Mouse (Mus musculus) MEL (cell line): Measurements from ENCODE around the gene Nxpe5. TPM values are rescaled to one million over a fixed set of nuclear protein-coding genes. Genes with fewer than 3 reads are reported as not detected.

Experiments
- DNase-seq: peaks from one replicate; pipeline ENCODE4 v3.0.0; 2011; ENCODE audit warnings: low read depth, low spot score
- H3K27ac ChIP-seq: 2 replicates; pipeline ENCODE4 v1.5.1; 2012; ENCODE audit warnings: low read depth, mild to moderate bottlenecking, control low read depth, low read length, moderate library complexity; ENCODE audit not compliant: control insufficient read depth
- H3K27me3 ChIP-seq, 2 experiments: fragments of 150-350 bp in 1 of 2; sonication (generic) in 1 of 2; 2 replicates each; pipeline ENCODE4 v1.6.1; 2012; ENCODE audit warnings: low read length in 2 of 2, mild to moderate bottlenecking in 2 of 2, improper control_type of control experiment in 1 of 2, moderate library complexity in 1 of 2; ENCODE audit not compliant: insufficient read depth in 2 of 2, control insufficient read depth in 1 of 2
- H3K36me3 ChIP-seq, 2 experiments: 2 replicates each; pipeline ENCODE4 v1.6.1; 2012 to 2014; ENCODE audit warnings: low read length in 2 of 2, improper control_type of control experiment in 1 of 2, inconsistent platforms in 1 of 2, mild to moderate bottlenecking in 1 of 2; ENCODE audit not compliant: insufficient read depth in 2 of 2, control insufficient read depth in 1 of 2
- H3K4me1 ChIP-seq, 2 experiments: fragments of 150-350 bp in 1 of 2; sonication (generic) in 1 of 2; 2 replicates each; pipeline ENCODE4 v1.6.1; 2012; ENCODE audit warnings: low read length in 2 of 2, improper control_type of control experiment in 1 of 2, mild to moderate bottlenecking in 1 of 2; ENCODE audit not compliant: insufficient read depth in 2 of 2, control insufficient read depth in 1 of 2
- H3K4me3 ChIP-seq, 2 experiments: fragments of 150-350 bp in 1 of 2; sonication (generic) in 1 of 2; 2 replicates each; pipeline ENCODE4 v1.5.1; 2012; ENCODE audit warnings: low read depth in 2 of 2, low read length in 2 of 2, mild to moderate bottlenecking in 2 of 2, moderate library complexity in 2 of 2, control low read depth in 1 of 2, improper control_type of control experiment in 1 of 2; ENCODE audit not compliant: control insufficient read depth in 1 of 2, insufficient read depth in 1 of 2
- H3K79me2 ChIP-seq: 2 replicates; pipeline ENCODE4 v1.6.1; 2012; ENCODE audit warnings: mild to moderate bottlenecking, low read length, moderate library complexity; ENCODE audit not compliant: control insufficient read depth, poor library complexity, insufficient read depth
- H3K9ac ChIP-seq: 2 replicates; pipeline ENCODE4 v1.6.1; 2012; ENCODE audit warnings: low read depth, mild to moderate bottlenecking, control low read depth, low read length, moderate library complexity; ENCODE audit not compliant: control insufficient read depth, poor library complexity, severe bottlenecking
- H3K9me3 ChIP-seq: fragments of 150-350 bp; sonication (generic); replicated peaks from 2 replicates; pipeline ENCODE4 v1.6.1; 2012; ENCODE audit warnings: mild to moderate bottlenecking, low read length, improper control_type of control experiment, moderate library complexity; ENCODE audit not compliant: insufficient read depth
- BHLHE40 ChIP-seq: IDR thresholded peaks from 2 replicates; pipeline ENCODE4 v1.6.1; 2012; ENCODE audit warnings: low read depth, mild to moderate bottlenecking, inconsistent platforms, low read length, improper control_type of control experiment, borderline replicate concordance
- CHD1 ChIP-seq: IDR thresholded peaks from 2 replicates; pipeline ENCODE4 v1.6.1; 2012; ENCODE audit warnings: low read depth, mild to moderate bottlenecking, inconsistent platforms, low read length, improper control_type of control experiment
- CHD2 ChIP-seq: IDR thresholded peaks from 2 replicates; pipeline ENCODE4 v1.6.1; 2011; ENCODE audit warnings: low read length, improper control_type of control experiment
- CTCF ChIP-seq, 3 experiments: IDR thresholded peaks in 2 of 3; conservative IDR thresholded peaks in 1 of 3; 2 replicates each; pipeline ENCODE4 v1.5.1; 2011 to 2012; ENCODE audit warnings: low read length in 3 of 3, low read depth in 2 of 3, mild to moderate bottlenecking in 2 of 3, improper control_type of control experiment in 1 of 3, inconsistent platforms in 1 of 3, mixed read lengths in 1 of 3, moderate library complexity in 1 of 3; ENCODE audit not compliant: control insufficient read depth in 1 of 3, insufficient read depth in 1 of 3, poor library complexity in 1 of 3, severe bottlenecking in 1 of 3
- E2F4 ChIP-seq: IDR thresholded peaks from 2 replicates; pipeline ENCODE4 v1.6.1; 2011; ENCODE audit warnings: low read depth, low read length, improper control_type of control experiment, borderline replicate concordance
- ELF1 ChIP-seq: IDR thresholded peaks from 2 replicates; pipeline ENCODE4 v1.6.1; 2014; ENCODE audit warnings: low read depth, mild to moderate bottlenecking, inconsistent platforms, low read length, improper control_type of control experiment, moderate library complexity
- EP300 ChIP-seq, 2 experiments: IDR thresholded peaks; 2 replicates each; pipeline ENCODE4 v1.6.1; 2011; ENCODE audit warnings: improper control_type of control experiment in 2 of 2, low read length in 2 of 2, low read depth in 1 of 2, mild to moderate bottlenecking in 1 of 2
- ETS1 ChIP-seq: IDR thresholded peaks from 2 replicates; pipeline ENCODE4 v1.6.1; 2012; ENCODE audit warnings: low read depth, mild to moderate bottlenecking, inconsistent platforms, low read length, improper control_type of control experiment, moderate library complexity
- GABPA ChIP-seq: IDR thresholded peaks from 2 replicates; pipeline ENCODE4 v1.6.1; 2012; ENCODE audit warnings: low read depth, mild to moderate bottlenecking, inconsistent platforms, low read length, improper control_type of control experiment, moderate library complexity
- GATA1 ChIP-seq: IDR thresholded peaks from 2 replicates; pipeline ENCODE4 v1.6.1; 2011; ENCODE audit warnings: low read depth, low read length, improper control_type of control experiment
- JUND ChIP-seq: IDR thresholded peaks from 2 replicates; pipeline ENCODE4 v1.6.1; 2011; ENCODE audit warnings: low read depth, mild to moderate bottlenecking, improper control_type of control experiment, low read length
- MAX ChIP-seq: IDR thresholded peaks from 2 replicates; pipeline ENCODE4 v1.6.1; 2011; ENCODE audit warnings: low read length, improper control_type of control experiment
- MAZ ChIP-seq: IDR thresholded peaks from 2 replicates; pipeline ENCODE4 v1.6.1; 2012; ENCODE audit warnings: low read depth, mild to moderate bottlenecking, inconsistent platforms, low read length, improper control_type of control experiment
- MEF2A ChIP-seq: IDR thresholded peaks from 2 replicates; pipeline ENCODE4 v1.6.1; 2014; ENCODE audit warnings: low read depth, mild to moderate bottlenecking, inconsistent platforms, low read length, improper control_type of control experiment; ENCODE audit not compliant: poor library complexity, insufficient replicate concordance, severe bottlenecking; ENCODE audit errors: extremely low read depth
- MXI1 ChIP-seq: IDR thresholded peaks from 2 replicates; pipeline ENCODE4 v1.6.1; 2011; ENCODE audit warnings: mild to moderate bottlenecking, low read depth, low read length, improper control_type of control experiment
- MYC ChIP-seq: IDR thresholded peaks from 2 replicates; pipeline ENCODE4 v1.6.1; 2011; ENCODE audit warnings: low read depth, mild to moderate bottlenecking, low read length, improper control_type of control experiment, moderate library complexity
- NELFE ChIP-seq: IDR thresholded peaks from 2 replicates; pipeline ENCODE4 v1.6.1; 2011; ENCODE audit warnings: low read depth, low read length, improper control_type of control experiment
- POLR2A ChIP-seq, 2 experiments: IDR thresholded peaks; 2 replicates each; pipeline ENCODE4 v1.6.1; 2011 to 2012; ENCODE audit warnings: low read length in 2 of 2, mild to moderate bottlenecking in 2 of 2, control low read depth in 1 of 2, improper control_type of control experiment in 1 of 2, low read depth in 1 of 2, moderate library complexity in 1 of 2; ENCODE audit not compliant: control insufficient read depth in 1 of 2, insufficient read depth in 1 of 2, poor library complexity in 1 of 2
- POLR2AphosphoS2 ChIP-seq: IDR thresholded peaks from 2 replicates; pipeline ENCODE4 v1.6.1; 2011; ENCODE audit warnings: low read length, improper control_type of control experiment
- POLR2AphosphoS5 ChIP-seq: IDR thresholded peaks from 2 replicates; pipeline ENCODE4 v1.6.1; 2012; ENCODE audit warnings: low read depth, borderline replicate concordance, mild to moderate bottlenecking, inconsistent platforms, low read length, moderate library complexity, mixed read lengths
- RCOR1 ChIP-seq: IDR thresholded peaks from 2 replicates; pipeline ENCODE4 v1.6.1; 2012; ENCODE audit warnings: low read depth, mild to moderate bottlenecking, inconsistent platforms, low read length, improper control_type of control experiment
- SIN3A ChIP-seq: IDR thresholded peaks from 2 replicates; pipeline ENCODE4 v1.6.1; 2012; ENCODE audit warnings: low read length, improper control_type of control experiment, inconsistent platforms
- SMC3 ChIP-seq: IDR thresholded peaks from 2 replicates; pipeline ENCODE4 v1.6.1; 2011; ENCODE audit warnings: low read depth, low read length, improper control_type of control experiment
- TBP ChIP-seq: IDR thresholded peaks from 2 replicates; pipeline ENCODE4 v1.8.0; 2011; ENCODE audit warnings: low read depth, low read length, improper control_type of control experiment
- UBTF ChIP-seq: IDR thresholded peaks from 2 replicates; pipeline ENCODE4 v1.6.1; 2012; ENCODE audit warnings: low read depth, mild to moderate bottlenecking, inconsistent platforms, low read length, improper control_type of control experiment, moderate library complexity, borderline replicate concordance; ENCODE audit not compliant: insufficient read depth
- USF1 ChIP-seq: IDR thresholded peaks from 2 replicates; pipeline ENCODE4 v1.6.1; 2014; ENCODE audit warnings: low read depth, mild to moderate bottlenecking, inconsistent platforms, low read length, improper control_type of control experiment, moderate library complexity
- ZC3H11A ChIP-seq: IDR thresholded peaks from 2 replicates; pipeline ENCODE4 v1.6.1; 2012; ENCODE audit warnings: low read depth, mild to moderate bottlenecking, inconsistent platforms, low read length, improper control_type of control experiment
- ZKSCAN1 ChIP-seq: IDR thresholded peaks from 2 replicates; pipeline ENCODE4 v1.6.1; 2012; ENCODE audit warnings: low read depth, mild to moderate bottlenecking, inconsistent platforms, low read length, improper control_type of control experiment, moderate library complexity
- ZNF384 ChIP-seq: IDR thresholded peaks from 2 replicates; pipeline ENCODE4 v1.6.1; 2012; ENCODE audit warnings: low read depth, mild to moderate bottlenecking, inconsistent platforms, low read length, improper control_type of control experiment
- polyA plus RNA-seq, 2 experiments: library from polyadenylated mRNA; stranded (reverse) in 1 of 2; unstranded in 1 of 2; fragments of >175 nt in 1 of 2; fragments of >200 nt in 1 of 2; gene quantifications; 2 replicates each; pipeline versions ENCODE4 v1.2.1 to v1.2.4; 2012; ENCODE audit warnings: low replicate concordance in 2 of 2, low read depth in 1 of 2; ENCODE audit not compliant: insufficient read length in 2 of 2, insufficient read depth in 1 of 2, missing spikeins in 1 of 2
- total RNA-seq: library from RNA; depleted of rRNA; stranded (reverse); fragments of 300-350 nt; gene quantifications from 2 replicates; pipeline ENCODE4 v1.2.3, GENCODE M21; 2012

Nxpe5 gene
- total and polyA plus RNA-seq, 3 experiments = not detected

DNA sequence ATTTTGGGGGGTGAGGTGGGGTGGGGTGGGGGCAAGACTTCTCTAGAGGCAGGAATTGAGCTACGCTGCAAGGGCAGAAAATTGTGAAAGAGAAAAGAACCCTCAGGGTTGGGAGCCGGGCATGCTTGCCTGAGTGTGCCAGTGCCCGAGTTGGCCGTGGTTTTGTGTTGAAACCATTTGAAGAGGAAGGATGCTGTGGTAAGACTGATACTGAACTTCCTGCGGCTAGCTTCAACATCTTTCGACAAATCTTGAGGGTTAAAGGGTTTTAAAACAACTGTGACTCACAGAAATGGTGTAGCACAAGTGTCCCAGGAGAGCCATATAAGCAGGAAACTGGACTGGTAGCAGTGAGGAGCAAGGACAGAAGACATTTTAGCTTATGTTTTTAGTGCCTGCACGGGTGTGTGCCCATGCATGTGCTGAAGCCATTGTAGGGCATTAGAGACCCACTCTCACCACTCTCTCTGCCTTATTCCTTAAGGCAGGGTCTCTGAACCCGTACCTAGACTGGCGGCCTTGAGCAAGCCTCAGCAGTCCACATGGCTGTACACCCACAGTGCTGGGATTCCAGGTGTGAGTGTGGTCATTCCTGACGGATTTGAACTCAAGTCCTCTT lies 31.4 kb downstream of the Nxpe5 start:
- no peak overlapping the region for H3K4me3 ChIP-seq
- DNase-seq = peak; percentile 73
- H3K27ac ChIP-seq = peak overlapping the region; percentile 73
- peak overlapping the region; percentile 1; the same call in 1 of the 2 replicates for H3K9ac ChIP-seq
- peaks cover 25% of the 10 kb centered on the region for H3K79me2 ChIP-seq
- H3K27me3 ChIP-seq = no peaks in the 10 kb centered on the region; a peak in 1 of 4 replicates
- H3K4me1 ChIP-seq = peaks cover 12 to 63% of the 10 kb centered on the region in 2 experiments
- no peak for TF ChIP-seq USF1
- peak; percentile 42; the same call in 1 of the 2 replicates for TF ChIP-seq ETS1
- peak; percentile 30; the same call in 1 of the 2 replicates for TF ChIP-seq MAX
- no peak for TF ChIP-seq MAZ
- TF ChIP-seq EP300 (IDR thresholded peaks at IDR 0.05; ENCODE audit: low read depth in 1 of 2, low read length in 2 of 2) = peak; percentile 46 to 59; a peak in 3 of 4 replicates
- peak in 1 of 2 experiments; percentile 38; a peak in 2 of 4 replicates for TF ChIP-seq POLR2A (IDR thresholded peaks at IDR 0.05; ENCODE audit: control insufficient read depth in 1 of 2, insufficient read depth in 1 of 2, low read depth in 1 of 2, low read length in 2 of 2, poor library complexity in 1 of 2)
- peak; percentile 81; the same call in 1 of the 2 replicates for TF ChIP-seq CHD1
- peak; percentile 57 for TF ChIP-seq RCOR1
- TF ChIP-seq TBP = peak; percentile 52; the same call in 1 of the 2 replicates
- no peak for TF ChIP-seq JUND
- no peak for TF ChIP-seq SMC3
- no peak for TF ChIP-seq E2F4
- no peak for TF ChIP-seq MYC
- TF ChIP-seq SIN3A = no peak; the same call in 1 of the 2 replicates
- TF ChIP-seq NELFE = no peak
- 0 out of 2 replicates have a peak, but pooled peaks have one; percentile 20 for TF ChIP-seq GATA1
- TF ChIP-seq CTCF (IDR thresholded peaks at IDR 0.05 in 2 of 3, conservative IDR thresholded peaks at IDR 0.05 in 1 of 3; ENCODE audit: control insufficient read depth in 1 of 3, insufficient read depth in 1 of 3, low read depth in 2 of 3, low read length in 3 of 3, poor library complexity in 1 of 3, severe bottlenecking in 1 of 3) = no peak
- no peak for TF ChIP-seq GABPA
- no peak for TF ChIP-seq ELF1
- TF ChIP-seq MXI1 = 0 out of 2 replicates have a peak, but pooled peaks have one; percentile 16
- TF ChIP-seq, all 39 proteins: peak for 9
- Histone ChIP-seq H3K36me3 (peaks cover 3 to 61% of the 10 kb centered on the region in 2 experiments; a peak in 3 of 4 replicates), H3K9me3 (no peaks in the 10 kb centered on the region)

DNA sequence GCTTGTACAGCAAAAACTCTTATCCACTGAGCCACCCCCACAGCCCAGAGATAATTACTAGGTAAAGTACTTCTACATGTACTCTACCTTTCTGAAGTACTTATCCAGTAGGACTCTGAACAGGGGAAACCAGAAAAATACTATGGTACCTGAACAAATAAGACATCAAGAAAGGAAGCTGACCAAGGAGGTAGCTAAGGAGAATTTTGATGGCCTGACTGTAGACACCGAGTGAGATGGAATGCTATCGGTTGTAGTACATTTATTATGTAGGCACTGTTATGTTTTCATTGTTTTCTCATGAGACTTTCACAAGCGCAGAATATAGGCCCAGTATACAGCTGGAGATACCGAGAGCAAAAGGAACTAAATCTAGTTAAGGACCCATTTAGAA lies 31.9 kb downstream of the Nxpe5 start:
- Histone ChIP-seq H3K27ac (peak overlapping the region; percentile 73), H3K79me2 (peaks cover 30% of the 10 kb centered on the region), H3K9me3 (no peaks in the 10 kb centered on the region), H3K36me3 (peaks cover 3 to 61% of the 10 kb centered on the region in 2 experiments; a peak in 3 of 4 replicates), H3K27me3 (no peaks in the 10 kb centered on the region; a peak in 1 of 4 replicates), H3K9ac (peak overlapping the region; percentile 1; the same call in 1 of the 2 replicates), H3K4me3 (no peak overlapping the region), H3K4me1 (peaks cover 12 to 68% of the 10 kb centered on the region in 2 experiments)
- peak; percentile 26 for DNase-seq
- TF ChIP-seq ZC3H11A (no peak), RCOR1 (0 out of 2 replicates have a peak, but pooled peaks have one; percentile 39), SMC3 (no peak), ELF1 (no peak), CHD1 (peak; percentile 54; the same call in 1 of the 2 replicates), POLR2AphosphoS5 (no peak), E2F4 (no peak), CHD2 (no peak), BHLHE40 (no peak), ZNF384 (no peak), MAX (no peak), JUND (no peak), GABPA (no peak), GATA1 (no peak), MEF2A (no peak), MAZ (no peak), UBTF (no peak), MXI1 (no peak), ZKSCAN1 (no peak), POLR2AphosphoS2 (peak; percentile 60), EP300 (IDR thresholded peaks at IDR 0.05; ENCODE audit: low read depth in 1 of 2, low read length in 2 of 2) (peak in 1 of 2 experiments; percentile 21; a peak in 1 of 4 replicates)
